Mouse (Mus musculus) CH12.LX (cell line): Measurements from ENCODE around the gene Trit1. TPM values are rescaled to one million over a fixed set of nuclear protein-coding genes. Genes with fewer than 3 reads are reported as not detected.
"Not testable (repeated sequence)": the region's sequence is repeated elsewhere in the genome, so short reads cannot be mapped to it uniquely, and the experiment has no call there.

Experiments
- DNase-seq: peaks from one replicate; pipeline ENCODE4 v3.0.0-alpha.2; 2013; ENCODE audit errors: extremely low read depth
- H3K27ac ChIP-seq: 2 replicates; pipeline ENCODE4 v1.5.1; 2012; ENCODE audit warnings: low read depth, mild to moderate bottlenecking, control low read depth, moderate library complexity; ENCODE audit not compliant: insufficient read depth
- H3K27me3 ChIP-seq: replicated peaks from 2 replicates; pipeline ENCODE3; 2012; ENCODE audit warnings: inconsistent platforms
- H3K36me3 ChIP-seq, 2 experiments: replicated peaks in 1 of 2; 2 replicates each; pipeline versions ENCODE3 to v1.6.1; 2012; ENCODE audit warnings: inconsistent platforms in 1 of 2, low read length in 1 of 2, mild to moderate bottlenecking in 1 of 2, mixed read lengths in 1 of 2, moderate library complexity in 1 of 2; ENCODE audit not compliant: control insufficient read depth in 1 of 2, insufficient read depth in 1 of 2
- H3K4me1 ChIP-seq, 2 experiments: 2 replicates each; pipeline ENCODE4 v1.6.1; 2012; ENCODE audit warnings: inconsistent platforms in 1 of 2, moderate library complexity in 1 of 2; ENCODE audit not compliant: insufficient read depth in 2 of 2, control insufficient read depth in 1 of 2
- H3K4me2 ChIP-seq: 2 replicates; pipeline ENCODE4 v1.6.1; 2012; ENCODE audit warnings: low read depth, mild to moderate bottlenecking, control low read depth; ENCODE audit not compliant: poor library complexity, insufficient read depth, severe bottlenecking
- H3K4me3 ChIP-seq, 3 experiments: fragments of 150-350 bp in 1 of 3; sonication (generic) in 1 of 3; replicated peaks in 1 of 3; 2 replicates each; pipeline versions ENCODE3 to v1.5.1; 2011 to 2012; ENCODE audit warnings: low read depth in 2 of 3, low read length in 2 of 3, mild to moderate bottlenecking in 2 of 3, moderate library complexity in 2 of 3, control low read depth in 1 of 3, improper control_type of control experiment in 1 of 3, inconsistent platforms in 1 of 3, mixed read lengths in 1 of 3; ENCODE audit not compliant: poor library complexity in 1 of 3
- H3K79me2 ChIP-seq: replicated peaks from 2 replicates; pipeline ENCODE4 v1.6.1; 2012; ENCODE audit warnings: mild to moderate bottlenecking, moderate library complexity; ENCODE audit not compliant: control insufficient read depth, poor library complexity, insufficient read depth, severe bottlenecking; ENCODE audit errors: extremely low read depth
- H3K9ac ChIP-seq: 2 replicates; pipeline ENCODE4 v1.6.1; 2012; ENCODE audit warnings: low read depth, mild to moderate bottlenecking, control low read depth, moderate library complexity; ENCODE audit not compliant: insufficient read depth
- H3K9me3 ChIP-seq: replicated peaks from 2 replicates; pipeline ENCODE3; 2012; ENCODE audit warnings: low read length, inconsistent platforms, mixed read lengths
- BHLHE40 ChIP-seq: IDR thresholded peaks from 2 replicates; pipeline ENCODE4 v1.6.1; 2011; ENCODE audit warnings: mild to moderate bottlenecking, low read depth, low read length, improper control_type of control experiment
- CHD1 ChIP-seq: IDR thresholded peaks from 2 replicates; pipeline ENCODE4 v1.6.1; 2012; ENCODE audit warnings: low read depth, low read length, improper control_type of control experiment, inconsistent platforms
- CTCF ChIP-seq, 2 experiments: IDR thresholded peaks in 1 of 2; conservative IDR thresholded peaks in 1 of 2; 2 replicates each; pipeline ENCODE4 v1.5.1; 2011 to 2012; ENCODE audit warnings: low read depth in 2 of 2, low read length in 2 of 2, improper control_type of control experiment in 1 of 2, inconsistent platforms in 1 of 2, mild to moderate bottlenecking in 1 of 2, moderate library complexity in 1 of 2
- EP300 ChIP-seq: IDR thresholded peaks from 2 replicates; pipeline ENCODE4 v1.6.1; 2011; ENCODE audit warnings: low read length, improper control_type of control experiment
- ETS1 ChIP-seq: conservative IDR thresholded peaks from 2 replicates; pipeline ENCODE4 v1.6.1; 2012; ENCODE audit warnings: low read depth, mild to moderate bottlenecking, inconsistent platforms, low read length, improper control_type of control experiment, moderate library complexity
- GABPA ChIP-seq: IDR thresholded peaks from 2 replicates; pipeline ENCODE4 v1.6.1; 2012; ENCODE audit warnings: low read depth, low read length, improper control_type of control experiment, inconsistent platforms; ENCODE audit not compliant: insufficient replicate concordance
- IRF4 ChIP-seq: IDR thresholded peaks from 2 replicates; pipeline ENCODE4 v1.6.1; 2014; ENCODE audit warnings: low read depth, mild to moderate bottlenecking, inconsistent platforms, low read length, improper control_type of control experiment
- MAFK ChIP-seq: IDR thresholded peaks from 2 replicates; pipeline ENCODE4 v1.6.1; 2011; ENCODE audit warnings: low read length, improper control_type of control experiment; ENCODE audit not compliant: insufficient replicate concordance
- MAX ChIP-seq: IDR thresholded peaks from 2 replicates; pipeline ENCODE4 v1.6.1; 2011; ENCODE audit warnings: low read length, improper control_type of control experiment
- MAZ ChIP-seq: IDR thresholded peaks from 2 replicates; pipeline ENCODE4 v1.6.1; 2012; ENCODE audit warnings: low read depth, mild to moderate bottlenecking, inconsistent platforms, low read length, improper control_type of control experiment, moderate library complexity
- MEF2A ChIP-seq: IDR thresholded peaks from 2 replicates; pipeline ENCODE4 v1.6.1; 2014; ENCODE audit warnings: low read depth, mild to moderate bottlenecking, inconsistent platforms, low read length, improper control_type of control experiment, borderline replicate concordance
- MXI1 ChIP-seq: IDR thresholded peaks from 2 replicates; pipeline ENCODE4 v1.6.1; 2011; ENCODE audit warnings: mild to moderate bottlenecking, low read depth, low read length, improper control_type of control experiment
- NELFE ChIP-seq: IDR thresholded peaks from 2 replicates; pipeline ENCODE4 v1.6.1; 2011; ENCODE audit warnings: low read depth, low read length, improper control_type of control experiment
- NRF1 ChIP-seq: IDR thresholded peaks from 2 replicates; pipeline ENCODE4 v1.6.1; 2014; ENCODE audit warnings: low read depth, mild to moderate bottlenecking, inconsistent platforms, low read length, improper control_type of control experiment, moderate library complexity
- PAX5 ChIP-seq: IDR thresholded peaks from 2 replicates; pipeline ENCODE4 v1.6.1; 2012; ENCODE audit warnings: low read length, inconsistent platforms, mixed read lengths
- RAD21 ChIP-seq: IDR thresholded peaks from 2 replicates; pipeline ENCODE4 v1.6.1; 2011; ENCODE audit warnings: low read depth, mild to moderate bottlenecking, low read length, improper control_type of control experiment, moderate library complexity
- RCOR1 ChIP-seq: conservative IDR thresholded peaks from 2 replicates; pipeline ENCODE4 v1.6.1; 2012; ENCODE audit warnings: low read depth, mild to moderate bottlenecking, inconsistent platforms, low read length, improper control_type of control experiment
- SIN3A ChIP-seq: IDR thresholded peaks from 2 replicates; pipeline ENCODE4 v1.6.1; 2012; ENCODE audit warnings: low read length, improper control_type of control experiment, inconsistent platforms
- SMC3 ChIP-seq: IDR thresholded peaks from 2 replicates; pipeline ENCODE4 v1.6.1; 2011; ENCODE audit warnings: low read depth, low read length, improper control_type of control experiment
- TCF12 ChIP-seq: IDR thresholded peaks from 2 replicates; pipeline ENCODE4 v1.6.1; 2014; ENCODE audit warnings: low read depth, mild to moderate bottlenecking, inconsistent platforms, low read length, improper control_type of control experiment
- ZKSCAN1 ChIP-seq: IDR thresholded peaks from 2 replicates; pipeline ENCODE4 v1.6.1; 2012; ENCODE audit warnings: low read depth, inconsistent platforms, low read length, improper control_type of control experiment, borderline replicate concordance
- ZMIZ1 ChIP-seq: IDR thresholded peaks from 2 replicates; pipeline ENCODE4 v1.6.1; 2012; ENCODE audit warnings: low read depth, mild to moderate bottlenecking, inconsistent platforms, low read length, improper control_type of control experiment
- ZNF384 ChIP-seq: IDR thresholded peaks from 2 replicates; pipeline ENCODE4 v1.6.1; 2012; ENCODE audit warnings: low read depth, low read length, improper control_type of control experiment, inconsistent platforms
- dilution Hi-C: fragments of 300-500 bp; cut with MboI; formaldehyde crosslinking; loops from 2 replicates; pipeline ENCODE4 v1.14.3; 2020; ENCODE audit warnings: low sequenced_read_pairs; ENCODE audit not compliant: extremely low pct_unique_long_range_greater_than_20kb, extremely low pct_ligation_motif_present
- in situ Hi-C: fragments of 300-500 bp; cut with MboI; formaldehyde crosslinking; loops from 3 replicates; pipeline ENCODE4 v1.14.3; 2019; ENCODE audit warnings: low sequenced_read_pairs, low pct_ligation_motif_present, low pct_unique_long_range_greater_than_20kb, mixed read lengths
- polyA plus RNA-seq: library from polyadenylated mRNA; unstranded; fragments of >175 nt; gene quantifications from 2 replicates; pipeline ENCODE4 v1.2.1, GENCODE M21; 2012; ENCODE audit warnings: low read depth; ENCODE audit not compliant: insufficient read length
- total RNA-seq, 2 experiments: library from RNA; depleted of rRNA; stranded (reverse); fragments of 300-350 nt in 1 of 2; fragments of >200 nt in 1 of 2; gene quantifications; 2 replicates each; pipeline ENCODE4 v1.2.3; 2012 to 2014

Trit1 gene
- total and polyA plus RNA-seq, 3 experiments: 18.9 to 21.3 (median 19.8) TPM

DNA sequence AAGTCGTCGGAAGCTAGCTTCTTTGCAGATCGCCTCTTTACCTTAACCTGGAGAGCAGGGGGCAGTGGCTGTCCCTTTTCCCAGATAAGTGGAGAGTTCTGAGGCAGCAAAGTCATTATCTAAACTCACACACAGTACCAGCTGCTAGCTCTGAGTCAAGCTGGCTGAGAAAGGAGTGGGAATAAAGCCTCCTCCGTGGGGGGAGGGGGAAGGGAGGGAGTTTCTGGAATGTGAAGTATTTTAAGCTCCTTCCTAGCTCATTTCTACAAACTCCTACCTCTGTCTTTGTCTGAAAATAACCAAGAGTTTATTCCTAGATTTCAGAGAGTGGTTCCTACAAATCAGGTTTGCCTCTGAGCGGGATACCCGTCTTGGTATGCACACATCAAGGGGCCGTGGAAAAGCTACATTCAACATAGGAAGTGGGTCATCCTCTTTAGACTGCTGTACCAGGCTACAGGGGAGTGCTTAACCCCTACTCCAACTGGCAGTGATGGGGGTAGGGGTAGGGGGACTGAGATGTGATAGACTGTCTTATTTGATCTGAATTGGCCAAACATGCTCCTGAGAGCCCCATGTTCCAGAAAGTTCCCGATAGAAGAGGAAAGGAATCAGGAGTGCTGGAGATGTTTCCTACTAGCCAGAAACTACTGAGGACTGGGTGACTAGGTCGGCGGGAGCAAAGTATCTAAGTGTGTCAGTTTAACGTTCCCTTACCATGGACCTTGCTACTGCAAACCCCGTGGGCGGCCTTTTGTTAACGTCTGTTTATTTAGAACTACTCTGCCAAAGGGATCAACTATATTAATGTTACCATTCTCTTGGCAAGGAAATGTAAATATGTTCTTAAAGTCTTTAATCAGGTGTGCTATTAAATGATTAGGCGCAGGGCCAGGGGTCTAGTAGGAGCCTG is 11.1 kb upstream of the Trit1 start:
- H3K36me3 ChIP-seq: no peaks in the 10 kb centered on the region
- no peak overlapping the region for H3K27ac ChIP-seq
- no peak for TF ChIP-seq ETS1
- no peak for TF ChIP-seq MAZ
- no peak for TF ChIP-seq ZMIZ1
- TF ChIP-seq NRF1: no peak
- no peak for TF ChIP-seq PAX5
- TF ChIP-seq RAD21: no peak
- TF ChIP-seq ZNF384: no peak
- TF ChIP-seq NELFE: no peak
- TF ChIP-seq MXI1: no peak
- TF ChIP-seq IRF4: no peak
- no peak for TF ChIP-seq SMC3
- no peak overlapping the region for H3K4me3 ChIP-seq
- dilution Hi-C loops (no loop called here), in situ Hi-C loops (no loop called here)
- H3K9me3 ChIP-seq: no peaks in the 10 kb centered on the region
- DNase-seq: no peak
- H3K27me3 ChIP-seq: no peaks in the 10 kb centered on the region
- no peaks in the 10 kb centered on the region for H3K79me2 ChIP-seq
- no peak overlapping the region for H3K9ac ChIP-seq
- peaks cover 0 to 10% of the 10 kb centered on the region in 2 experiments; a peak in 2 of 4 replicates for H3K4me1 ChIP-seq
- H3K4me2 ChIP-seq: no peak overlapping the region

DNA sequence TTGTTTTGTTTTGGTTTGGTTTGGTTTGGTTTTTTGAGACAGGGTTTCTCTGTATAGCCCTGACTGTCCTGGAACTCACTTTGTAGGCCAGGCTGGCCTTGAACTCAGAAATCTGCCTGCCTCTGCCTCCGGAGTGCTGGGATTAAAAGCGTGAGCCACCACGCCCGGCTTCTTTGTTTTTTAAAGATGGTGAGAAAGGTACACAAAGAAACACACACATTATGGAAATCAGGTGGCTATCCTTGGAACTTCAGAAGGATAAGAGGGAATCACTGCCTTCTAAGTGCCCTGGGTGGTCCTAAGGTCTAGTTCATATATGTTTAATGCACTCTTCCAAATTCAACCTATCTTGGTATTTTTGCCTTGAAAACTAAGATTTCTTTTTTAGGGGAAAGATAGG is 3.9 kb upstream of the Trit1 start:
- H3K9me3 ChIP-seq, H3K36me3 ChIP-seq, dilution Hi-C loops, H3K4me3 ChIP-seq, DNase-seq, H3K27ac ChIP-seq, H3K9ac ChIP-seq, in situ Hi-C loops, H3K27me3 ChIP-seq, H3K4me2 ChIP-seq: not testable (repeated sequence)
- H3K79me2 ChIP-seq: peaks cover 10% of the 10 kb centered on the region
- peaks cover 4 to 29% of the 10 kb centered on the region in 2 experiments; a peak in 3 of 4 replicates for H3K4me1 ChIP-seq

DNA sequence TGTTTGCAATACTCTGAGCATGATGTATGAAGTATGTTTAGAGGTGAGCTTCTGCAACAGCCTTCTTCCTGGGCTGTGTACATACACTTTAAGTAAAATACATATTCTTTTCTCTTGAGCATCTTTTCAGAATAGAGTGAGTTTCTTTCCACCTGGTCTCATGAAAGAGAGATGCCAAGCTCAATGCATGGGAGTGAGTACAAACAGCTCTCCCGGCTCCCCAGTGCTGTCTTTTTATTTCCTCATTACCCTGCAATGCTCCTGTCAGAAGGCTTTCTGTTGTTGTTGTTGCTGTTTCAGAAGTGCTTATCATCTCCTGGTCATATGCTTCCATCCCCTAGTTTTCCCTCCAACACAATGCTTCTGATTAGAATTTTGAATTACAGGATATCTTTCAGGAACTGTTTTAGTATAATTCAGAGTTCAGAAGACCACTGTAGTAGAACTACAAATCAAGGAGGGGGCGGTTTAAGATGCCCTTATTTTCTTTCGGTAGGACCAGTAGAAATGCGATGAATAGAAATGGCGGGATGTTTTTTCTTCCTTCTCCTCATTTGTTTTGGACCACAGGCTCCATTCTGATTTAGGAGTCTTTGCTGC is 3.0 kb upstream of the Trit1 start:
- Histone ChIP-seq H3K9me3 (no peaks in the 10 kb centered on the region), H3K27ac (no peak overlapping the region), H3K36me3 (peaks cover 0 to 1% of the 10 kb centered on the region in 2 experiments), H3K4me2 (no peak overlapping the region), H3K79me2 (peaks cover 18% of the 10 kb centered on the region), H3K4me3 (no peak overlapping the region), H3K4me1 (peaks cover 4 to 32% of the 10 kb centered on the region in 2 experiments; a peak in 3 of 4 replicates), H3K9ac (no peak overlapping the region), H3K27me3 (no peaks in the 10 kb centered on the region)
- DNase-seq: no peak
- dilution Hi-C loops: no loop called here
- in situ Hi-C loops: no loop called here
- TF ChIP-seq BHLHE40 (no peak), ZNF384 (no peak), ZKSCAN1 (no peak), MXI1 (no peak), MAX (no peak), MAFK (no peak), RAD21 (no peak), CTCF (conservative IDR thresholded peaks at IDR 0.05 in 1 of 2, IDR thresholded peaks at IDR 0.05 in 1 of 2; ENCODE audit: low read depth in 2 of 2, low read length in 2 of 2) (no peak), EP300 (no peak), GABPA (no peak), TCF12 (no peak), SIN3A (no peak), MEF2A (no peak), CHD1 (no peak), RCOR1 (no peak), PAX5 (no peak), NELFE (no peak)
